Mouse (Mus musculus) neural tube, embryonic 14.5 days (tissue): ENCODE data around the gene Syce3. TPM values are rescaled to one million over a fixed set of nuclear protein-coding genes. Genes with fewer than 3 reads are reported as not detected.

Experiments
- ATAC-seq: fragments of 200-750 bp; cut with Nextera tagmentation; 2 replicates; pipeline ENCODE4 v1.8.0; 2017; ENCODE audit warnings: low read depth, mild to moderate bottlenecking, moderate TSS enrichment, moderate library complexity
- H3K27ac ChIP-seq: fragments of 300-500 bp; sonication (generic); 2 replicates; pipeline ENCODE4 v1.5.1; 2014; ENCODE audit warnings: low read depth, mild to moderate bottlenecking, control low read depth, low read length, moderate library complexity, mixed read lengths
- H3K27me3 ChIP-seq: fragments of 300-500 bp; sonication (generic); 2 replicates; pipeline ENCODE4 v1.6.1; 2014; ENCODE audit warnings: low read length; ENCODE audit not compliant: control insufficient read depth, insufficient read depth
- H3K36me3 ChIP-seq: fragments of 300-500 bp; sonication (generic); 2 replicates; pipeline ENCODE4 v1.6.1; 2014; ENCODE audit warnings: low read length, mixed read lengths; ENCODE audit not compliant: control insufficient read depth, insufficient read depth
- H3K4me1 ChIP-seq: fragments of 300-500 bp; sonication (generic); 2 replicates; pipeline ENCODE4 v1.6.1; 2014; ENCODE audit warnings: low read length; ENCODE audit not compliant: control insufficient read depth, insufficient read depth
- H3K4me2 ChIP-seq: fragments of 300-500 bp; sonication (generic); 2 replicates; pipeline ENCODE4 v1.6.1; 2014; ENCODE audit warnings: mild to moderate bottlenecking, low read depth, low read length, control low read depth
- H3K4me3 ChIP-seq: fragments of 300-500 bp; sonication (generic); 2 replicates; pipeline ENCODE4 v1.5.1; 2014; ENCODE audit warnings: low read depth, low read length, control low read depth, mixed read lengths
- H3K9ac ChIP-seq: fragments of 300-500 bp; sonication (generic); replicated peaks from 2 replicates; pipeline ENCODE4 v1.6.1; 2014; ENCODE audit warnings: low read depth, mild to moderate bottlenecking, control low read depth, low read length, mixed read lengths
- H3K9me3 ChIP-seq: fragments of 300-500 bp; sonication (generic); 2 replicates; pipeline ENCODE4 v1.6.1; 2016; ENCODE audit warnings: low read length; ENCODE audit not compliant: control insufficient read depth
- WGBS: fragments of 180-500 bp; shearing (Covaris S2); extraction: QIAGEN DNeasy Blood & Tissue Kit; methylation state at CpG from one replicate; pipeline ENCODE4 v1.1.7; 2014; 5-methylcytosine and 5-hydroxymethylcytosine counted together
- polyA plus RNA-seq: library from polyadenylated mRNA; unstranded; fragments of >200 nt; fragmentation: Nextera tagmentation; extraction: Ambion mirVana; gene quantifications from 2 replicates; pipeline ENCODE4 v1.2.1, GENCODE M21; 2014

The Syce3 gene
- polyA plus RNA-seq, 1 experiment from 2014 or later, result not detected

DNA sequence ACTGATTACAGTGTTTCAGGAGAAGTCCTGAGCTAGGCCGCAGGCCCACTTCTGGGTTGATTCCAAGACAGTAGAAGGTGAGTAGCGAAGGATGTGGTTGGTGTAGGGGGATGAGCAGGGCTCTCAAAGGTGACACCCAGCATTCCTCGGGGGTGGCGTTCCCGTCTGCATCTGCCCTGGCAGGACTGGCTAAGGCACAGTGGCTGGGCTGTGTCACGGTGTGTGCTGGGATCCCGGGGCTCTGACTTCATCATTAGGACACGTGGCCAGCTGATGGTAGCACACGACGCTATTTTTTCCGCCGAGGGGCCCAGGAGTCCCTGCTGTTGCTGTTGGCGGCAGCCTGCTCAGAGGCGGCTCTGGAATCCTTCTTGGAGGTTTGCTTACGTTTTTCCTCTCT is 59.0 kb downstream of the Syce3 start:
- no peak for ATAC-seq
- Histone ChIP-seq H3K27ac (no peak overlapping the region), H3K9ac (no peak overlapping the region), H3K4me3 (no peak overlapping the region), H3K4me1 (peaks cover 8% of the 10 kb centered on the region; the same call in 1 of the 2 replicates), H3K36me3 (peaks cover 21% of the 10 kb centered on the region), H3K9me3 (no peaks in the 10 kb centered on the region), H3K4me2 (no peak overlapping the region), H3K27me3 (no peaks in the 10 kb centered on the region)
- WGBS, result 94% methylated on average over 15 of the region's 15 CpGs

DNA sequence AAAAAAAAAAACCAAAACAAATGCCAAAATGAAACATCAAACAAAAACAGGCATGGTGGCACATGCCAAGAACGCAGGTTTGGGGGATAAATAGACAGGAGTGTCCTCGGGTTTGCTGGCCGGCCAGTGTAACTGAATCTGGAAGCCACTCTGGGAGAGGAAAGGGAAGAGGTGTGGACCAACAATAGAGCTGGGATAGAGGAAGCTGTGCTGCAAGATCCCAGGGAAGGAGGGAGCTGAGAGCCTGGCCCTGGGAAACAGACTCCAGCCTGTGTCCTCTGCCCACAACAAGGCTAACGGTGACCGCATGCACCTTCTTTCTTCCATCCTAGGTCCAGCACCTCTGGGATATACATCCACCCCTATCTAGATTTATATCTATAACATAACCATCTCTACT is 59.9 kb downstream of the Syce3 start:
- Histone ChIP-seq H3K27me3 (no peaks in the 10 kb centered on the region), H3K9me3 (no peaks in the 10 kb centered on the region), H3K4me2 (no peak overlapping the region), H3K4me1 (peaks cover 8% of the 10 kb centered on the region; the same call in 1 of the 2 replicates), H3K27ac (no peak overlapping the region), H3K9ac (no peak overlapping the region), H3K4me3 (no peak overlapping the region), H3K36me3 (peaks cover 21% of the 10 kb centered on the region)
- no peak for ATAC-seq
- WGBS, result 93% methylated on average over 5 of the region's 5 CpGs

GRCm38 (mm10) chr15:89343325-89343724 is 67.0 kb downstream of the Syce3 start:
- no peaks in the 10 kb centered on the region for H3K4me1 ChIP-seq
- no peak for ATAC-seq
- no peak overlapping the region for H3K9ac ChIP-seq
- H3K4me2 ChIP-seq, result no peak overlapping the region
- H3K27me3 ChIP-seq, result no peaks in the 10 kb centered on the region
- no peak overlapping the region for H3K4me3 ChIP-seq
- no peaks in the 10 kb centered on the region for H3K9me3 ChIP-seq
- 97% methylated on average over 3 of the region's 3 CpGs for WGBS
- no peaks in the 10 kb centered on the region for H3K36me3 ChIP-seq
- no peak overlapping the region for H3K27ac ChIP-seq

DNA sequence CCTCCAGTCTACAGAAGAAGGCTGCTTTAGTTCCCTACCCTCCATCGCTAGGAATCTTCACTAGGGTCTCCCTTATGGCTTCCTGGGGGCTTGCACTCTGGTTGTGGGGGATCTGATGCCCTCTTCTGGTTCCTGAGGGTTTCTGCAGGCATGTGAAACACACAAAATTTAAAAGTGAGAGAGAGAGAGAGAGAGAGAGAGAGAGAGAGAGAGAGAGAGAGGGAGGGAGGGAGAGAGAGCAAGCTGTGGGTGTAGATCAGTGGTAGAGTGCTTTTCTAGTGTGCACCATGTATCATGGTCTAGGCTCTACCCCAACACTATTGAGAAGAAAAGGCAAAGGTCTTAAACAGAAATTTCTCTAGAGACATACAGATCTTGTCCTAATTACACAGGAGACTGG is 68.6 kb downstream of the Syce3 start:
- Histone ChIP-seq H3K4me1 (no peaks in the 10 kb centered on the region), H3K9ac (no peak overlapping the region), H3K4me2 (no peak overlapping the region), H3K27me3 (no peaks in the 10 kb centered on the region), H3K4me3 (no peak overlapping the region), H3K36me3 (no peaks in the 10 kb centered on the region), H3K9me3 (no peaks in the 10 kb centered on the region), H3K27ac (no peak overlapping the region)
- no peak for ATAC-seq
- 47% methylated on average over 1 of the region's 1 CpGs for WGBS

Other genes starting within 250 kb of the Syce3 start
- gene Plxnb2, start 229.7 kb downstream of the Syce3 start, polyA plus RNA-seq, result 66.4 and 100 TPM in 2 replicates
- gene Dennd6b, start 214.0 kb downstream of the Syce3 start, polyA plus RNA-seq, result 83.0 and 94.5 TPM in 2 replicates
- gene Ppp6r2, start 198.9 kb downstream of the Syce3 start, polyA plus RNA-seq, result 85.5 and 92.7 TPM in 2 replicates
- gene Sbf1, start 95.2 kb downstream of the Syce3 start, polyA plus RNA-seq, result 108 and 122 TPM in 2 replicates
- not detected in 2 replicates for gene Adm2, start 87.8 kb downstream of the Syce3 start, polyA plus RNA-seq
- gene Miox, start 76.1 kb downstream of the Syce3 start, polyA plus RNA-seq, result not detected in 2 replicates
- 19.8 and 28.6 TPM in 2 replicates for gene Lmf2, start 54.8 kb downstream of the Syce3 start, polyA plus RNA-seq
- 89.5 and 90.2 TPM in 2 replicates for gene Ncaph2, start 54.8 kb downstream of the Syce3 start, polyA plus RNA-seq
- gene Sco2, start 36.7 kb downstream of the Syce3 start, polyA plus RNA-seq, result 20.0 and 24.3 TPM in 2 replicates
- 3.5 and 3.7 TPM in 2 replicates for gene Tymp, start 33.5 kb downstream of the Syce3 start, polyA plus RNA-seq
- 1.3 TPM in 2 replicates for gene Odf3b, start 31.2 kb downstream of the Syce3 start, polyA plus RNA-seq
- 0.07 TPM in 1 of 2 replicates, not detected in the other for gene Klhdc7b, start 25.6 kb downstream of the Syce3 start, polyA plus RNA-seq
- 1.2 and 1.4 TPM in 2 replicates for gene Cpt1b, start 15.4 kb upstream of the Syce3 start, polyA plus RNA-seq
- 5.8 and 6.4 TPM in 2 replicates for gene C730034F03Rik, start 19.1 kb upstream of the Syce3 start, polyA plus RNA-seq
- gene Gm44502, start 19.2 kb upstream of the Syce3 start, polyA plus RNA-seq, result 0.20 TPM in 1 of 2 replicates, not detected in the other
- gene Chkb, start 19.4 kb upstream of the Syce3 start, polyA plus RNA-seq, result 76.5 and 80.9 TPM in 2 replicates
- 64.5 and 73.1 TPM in 2 replicates for gene Mapk8ip2, start 43.4 kb upstream of the Syce3 start, polyA plus RNA-seq
- 17.3 and 18.9 TPM in 2 replicates for gene Arsa, start 66.9 kb upstream of the Syce3 start, polyA plus RNA-seq
- 7.4 and 10.1 TPM in 2 replicates for gene Shank3, start 89.1 kb upstream of the Syce3 start, polyA plus RNA-seq
- gene Acr, start 157.8 kb upstream of the Syce3 start, polyA plus RNA-seq, result 2.0 and 2.6 TPM in 2 replicates
- 80.3 and 99.6 TPM in 2 replicates for gene Rabl2, start 181.4 kb upstream of the Syce3 start, polyA plus RNA-seq